Comparison of ENCODE assay signal across 8 mouse cellular contexts in genomic region chr10:59864884-59865726, GRCm38 (mm10). TPM values are rescaled to one million over a fixed set of nuclear protein-coding genes. Genes with fewer than 3 reads are reported as not detected.
DNase-seq lines count a peak whose midpoint lies in the region; ATAC-seq and TF ChIP-seq lines count a peak whose summit lies in the region.

No protein-coding gene starts in this region.

- H3K36me3 ChIP-seq in G1E (replicated peaks) = peaks cover 21% of the 10 kb centered on the region
- no peaks in the 10 kb centered on the region for H3K36me3 ChIP-seq in hindbrain, embryonic 12.5 days

- ATAC-seq in G1E (ENCODE audit: extremely low read depth, insufficient number of reproducible peaks, low FRiP score, poor library complexity, severe bottlenecking) = peak; percentile 40; the same call in 1 of the 2 replicates
- peak; percentile 49; the same call in 1 of the 2 replicates for ATAC-seq in hindbrain, embryonic 12.5 days (ENCODE audit: low FRiP score)

- H3K9me3 ChIP-seq in G1E (replicated peaks) = no peaks in the 10 kb centered on the region
- no peaks in the 10 kb centered on the region for H3K9me3 ChIP-seq in hindbrain, embryonic 12.5 days (replicated peaks)

- 33% methylated on average over 13 of the region's 13 CpGs for WGBS in hindbrain, embryonic 12.5 days

- H3K4me2 ChIP-seq in hindbrain, embryonic 12.5 days (replicated peaks) = no peak overlapping the region

- H3K27ac ChIP-seq in hindbrain, embryonic 12.5 days = no peak overlapping the region

- H3K27me3 ChIP-seq in G1E (ENCODE audit: insufficient read depth, low read length) = no peaks in the 10 kb centered on the region
- no peaks in the 10 kb centered on the region for H3K27me3 ChIP-seq in hindbrain, embryonic 12.5 days

- H3K4me3 ChIP-seq in G1E (ENCODE audit: low read depth, low read length) = no peak overlapping the region
- H3K4me3 ChIP-seq in hindbrain, embryonic 12.5 days = no peak overlapping the region

- DNase-seq in G1E (ENCODE audit: low spot score) = peak; percentile 35
- peak; percentile 65 for DNase-seq in cerebellum, adult 11-12 months
- DNase-seq in forelimb bud, embryonic 11.5 days (ENCODE audit: low read depth, low spot score) = peak; percentile 87
- DNase-seq in layer of hippocampus, adult 9-11 months = peak; percentile 66
- DNase-seq in lung, postnatal 10 days = peak; percentile 89
- DNase-seq in ovary, postnatal 36 days (ENCODE audit: low spot score) = peak; percentile 82
- peak; percentile 93 for DNase-seq in thymus, postnatal 14 days

- H3K9ac ChIP-seq in hindbrain, embryonic 12.5 days = no peak overlapping the region

- TF ChIP-seq CTCF in G1E (IDR thresholded peaks at IDR 0.05; ENCODE audit: low read depth, low read length) = peak; percentile 70

- H3K4me1 ChIP-seq in G1E (ENCODE audit: insufficient read depth, low read depth, low read length) = no peaks in the 10 kb centered on the region
- H3K4me1 ChIP-seq in hindbrain, embryonic 12.5 days = peaks cover 16% of the 10 kb centered on the region

RNA-seq across cellular contexts. Expression of gene Dnajb12, which starts 14.3 kb away (rescaled TPM):
- total RNA-seq in G1E (2014; fragmentation: Nextera tagmentation) = 18.7 and 20.5 TPM in 2 replicates
- total RNA-seq in G1E (2017) = 8.9 and 10.4 TPM in 2 replicates
- polyA plus RNA-seq in G1E (2012) = 28.1 and 28.5 TPM in 2 replicates
- 23.8 and 24.7 TPM in 2 replicates for polyA plus RNA-seq in hindbrain, embryonic 12.5 days (2016; fragmentation: Nextera tagmentation; extraction: Ambion mirVana)

Comparison
In these comparisons a context has a peak if more than half of its experiments do, and no peak if none do; other contexts are left out.
1. DNase-seq: peak in every context shown above with its lines; median percentile 93 in thymus, postnatal 14 days; 89 in lung, postnatal 10 days; 87 in forelimb bud, embryonic 11.5 days; 82 in ovary, postnatal 36 days; 66 in layer of hippocampus, adult 9-11 months; 65 in cerebellum, adult 11-12 months; 35 in G1E.